Mouse (Mus musculus): ENCODE results near the gene Efs.

DNA sequence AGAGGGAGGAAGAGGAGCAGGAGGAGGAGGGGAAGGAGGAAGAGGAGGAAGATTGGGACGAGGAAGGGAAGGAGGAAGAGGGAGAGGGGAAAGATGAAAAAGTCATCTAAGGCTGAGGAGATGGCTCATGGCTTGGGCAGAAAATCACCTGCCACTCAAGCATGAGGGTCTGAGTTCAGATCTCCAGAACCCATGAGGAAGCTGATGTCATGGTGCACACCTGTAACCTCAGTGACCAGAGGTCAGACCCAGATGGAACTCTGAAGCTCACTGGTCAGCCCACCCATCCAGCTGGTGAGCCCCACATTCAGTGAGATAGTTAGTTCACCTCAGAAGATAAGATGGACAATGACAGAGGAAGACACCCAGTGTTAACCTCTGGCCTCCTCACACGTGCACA lies 19.0 kb upstream of the Efs start:
- TF ChIP-seq CTCF (IDR thresholded peaks at IDR 0.05; ENCODE audit: low read depth, low read length) = no peak
- no peak for TF ChIP-seq POLR2A (IDR thresholded peaks at IDR 0.05; ENCODE audit: insufficient read depth, low read length)
